Mouse (Mus musculus) v-Abl transformed pro-B cells (cell line): ENCODE results near the gene Spg20.

ENCODE experiments used
- in situ Hi-C, 2 experiments: fragments of 400-800 bp; cut with MboI; formaldehyde crosslinking; loops; one replicate each; pipeline ENCODE4 v1.15.1; 2025; ENCODE audit not compliant: unreplicated experiment in 2 of 2

Spg20 gene

DNA sequence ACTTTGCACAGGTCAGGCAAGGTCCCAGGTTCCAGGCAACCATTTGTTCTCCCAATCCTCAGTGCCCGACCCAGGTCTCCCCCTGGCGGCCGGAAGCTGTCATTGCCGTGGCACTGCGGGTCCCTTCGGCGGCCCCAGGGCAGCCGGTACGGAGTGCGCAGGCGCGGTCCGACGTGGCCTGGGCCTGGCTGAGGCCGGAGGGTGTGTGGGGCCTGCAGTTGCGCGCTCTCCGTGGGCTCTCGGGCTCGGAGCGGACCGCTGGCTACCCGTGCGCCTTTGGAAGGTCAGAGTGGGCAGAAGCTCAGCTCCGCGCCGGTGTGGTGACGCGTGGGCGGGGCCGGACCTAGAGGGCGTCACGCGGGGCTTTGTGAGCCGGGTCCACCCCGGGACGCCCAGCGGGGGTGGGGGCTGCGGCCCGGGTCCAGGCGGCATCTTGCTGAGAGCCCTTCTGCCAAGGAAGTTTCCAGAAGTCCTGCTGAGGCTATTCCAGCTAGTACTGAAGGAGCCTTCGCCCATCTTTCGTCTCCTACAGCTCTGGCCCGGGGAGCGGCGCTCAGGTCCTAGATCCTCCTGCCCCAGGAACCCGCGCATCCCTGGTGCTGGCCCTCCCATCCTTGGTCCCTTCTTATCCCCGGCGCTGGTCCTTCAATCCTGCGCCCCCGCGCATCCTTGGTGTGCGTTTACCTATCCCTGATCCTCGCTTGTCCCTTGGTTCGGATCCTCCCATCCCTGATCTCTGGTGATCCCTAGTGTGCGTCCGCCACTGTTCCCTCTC, at the start of gene Spg20:
Gene Spg20 (plus strand): TSS at position 174 of the 775 bp plus-strand sequence.
- in situ Hi-C loops: loop anchor here in 1 of 2 experiments (25.0 kb wide), 1 partner anchor 300 kb away; the partner anchor contains the start of gene Rfxap

DNA sequence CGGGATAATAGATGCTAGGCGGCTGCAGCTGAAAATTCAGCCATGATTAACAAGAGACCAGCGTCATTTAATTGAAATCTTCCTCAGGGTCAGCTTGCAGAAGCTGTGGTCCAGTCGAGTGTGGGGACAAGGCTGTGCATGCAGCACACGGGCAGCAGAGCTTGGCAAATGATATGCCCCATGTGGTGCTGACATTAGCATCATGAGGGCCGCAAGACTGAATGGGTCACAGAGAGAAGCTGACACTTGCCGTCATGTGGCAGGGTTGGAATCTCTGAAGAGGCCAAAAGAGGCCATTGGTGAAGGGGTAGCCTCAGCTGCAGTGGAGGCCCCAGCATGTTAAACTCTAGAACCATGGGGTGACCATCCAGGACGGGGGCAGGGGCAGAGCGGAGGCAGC, 49.3 kb upstream of the Spg20 start:
- in situ Hi-C loops: loop anchor here (10.0 to 25.0 kb wide), 5 partner anchors 238 to 708 kb away; partner anchors contain the start of gene Postn (in 1 of the 2)

DNA sequence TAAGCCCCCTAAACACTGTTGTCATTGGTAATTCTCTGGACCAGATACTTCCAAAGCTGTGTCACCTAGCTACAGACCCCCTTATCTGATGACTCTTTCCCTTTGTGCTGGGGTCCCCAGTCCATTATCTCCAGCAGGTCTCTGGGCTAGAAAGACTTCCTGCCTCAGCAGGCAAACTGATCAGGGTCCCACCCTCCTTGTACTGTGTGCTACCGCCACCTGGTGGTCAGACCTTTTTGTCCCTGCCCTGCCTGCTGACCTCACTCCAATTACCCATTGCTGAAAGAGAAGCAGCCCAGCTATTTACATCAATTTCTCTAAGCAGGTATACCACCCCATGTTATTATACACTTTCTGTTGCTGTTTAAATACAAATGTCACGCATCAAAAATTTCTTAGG, 47.5 kb upstream of the Spg20 start:
- in situ Hi-C loops: loop anchor here (10.0 to 25.0 kb wide), 5 partner anchors 240 to 710 kb away; partner anchors contain the start of gene Postn (in 1 of the 2)

DNA sequence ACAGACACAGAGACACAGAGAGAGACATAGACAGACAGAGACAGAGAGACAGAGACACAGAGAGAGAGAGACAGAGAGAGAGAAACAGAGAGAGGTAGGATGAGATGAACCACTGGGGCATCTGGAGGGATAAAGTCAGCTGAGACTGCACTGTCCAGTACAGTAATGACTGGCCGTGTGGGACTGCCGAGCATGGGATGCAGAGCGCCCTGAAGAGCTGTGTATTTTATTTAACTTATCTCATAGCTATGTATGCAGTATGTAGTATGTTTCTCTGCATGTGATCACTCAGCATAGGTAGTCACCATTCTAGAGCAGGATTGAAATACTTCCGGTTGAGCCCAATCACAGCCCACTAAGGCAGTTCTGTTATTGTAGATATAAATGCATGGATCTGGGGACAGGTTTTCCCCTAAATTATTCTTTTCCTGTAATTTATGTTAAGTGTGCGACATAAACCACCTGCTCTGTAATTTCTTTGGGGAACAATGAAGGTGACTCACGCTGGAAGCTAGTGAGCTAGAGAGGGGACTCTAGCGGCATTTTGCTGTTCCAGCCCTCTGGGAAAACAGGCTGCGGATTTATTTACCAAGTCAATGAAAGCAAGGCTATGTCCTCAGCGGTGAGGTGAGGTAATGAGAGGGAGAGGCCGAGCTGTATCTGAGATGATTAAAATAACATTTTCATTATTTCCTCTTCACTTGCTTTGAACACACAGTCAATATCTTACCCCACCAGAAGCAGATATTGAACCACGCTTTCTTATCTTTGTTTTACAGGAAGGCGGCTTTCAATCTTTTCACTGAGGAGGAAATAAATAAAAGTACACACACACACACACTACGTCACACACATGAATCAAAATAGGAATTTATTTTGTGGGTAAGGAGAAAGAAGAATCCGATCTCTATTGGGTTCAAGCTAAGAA, 45.9 kb upstream of the Spg20 start:
- in situ Hi-C loops: loop anchor here (10.0 to 25.0 kb wide), 5 partner anchors 241 to 711 kb away; partner anchors contain the start of gene Postn (in 1 of the 2)

DNA sequence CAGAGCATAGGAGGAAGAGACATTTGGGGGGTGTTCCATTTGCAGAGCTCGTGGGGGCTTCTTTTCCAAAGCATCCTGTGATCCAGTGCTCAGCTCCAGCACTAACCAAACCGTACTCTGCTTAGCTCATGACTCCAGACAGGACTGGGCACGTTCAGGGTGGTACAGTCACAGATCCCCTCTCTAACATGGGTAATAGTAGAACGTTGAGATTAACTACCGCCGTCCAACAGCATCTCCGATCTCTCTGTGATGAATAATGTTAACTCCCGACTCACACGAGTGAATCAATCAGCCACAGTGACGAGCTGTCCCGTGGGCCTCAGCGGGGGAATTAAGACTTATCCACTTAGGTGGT, 45.3 kb upstream of the Spg20 start:
- in situ Hi-C loops: loop anchor here (10.0 to 25.0 kb wide), 5 partner anchors 242 to 712 kb away; partner anchors contain the start of gene Postn (in 1 of the 2)

DNA sequence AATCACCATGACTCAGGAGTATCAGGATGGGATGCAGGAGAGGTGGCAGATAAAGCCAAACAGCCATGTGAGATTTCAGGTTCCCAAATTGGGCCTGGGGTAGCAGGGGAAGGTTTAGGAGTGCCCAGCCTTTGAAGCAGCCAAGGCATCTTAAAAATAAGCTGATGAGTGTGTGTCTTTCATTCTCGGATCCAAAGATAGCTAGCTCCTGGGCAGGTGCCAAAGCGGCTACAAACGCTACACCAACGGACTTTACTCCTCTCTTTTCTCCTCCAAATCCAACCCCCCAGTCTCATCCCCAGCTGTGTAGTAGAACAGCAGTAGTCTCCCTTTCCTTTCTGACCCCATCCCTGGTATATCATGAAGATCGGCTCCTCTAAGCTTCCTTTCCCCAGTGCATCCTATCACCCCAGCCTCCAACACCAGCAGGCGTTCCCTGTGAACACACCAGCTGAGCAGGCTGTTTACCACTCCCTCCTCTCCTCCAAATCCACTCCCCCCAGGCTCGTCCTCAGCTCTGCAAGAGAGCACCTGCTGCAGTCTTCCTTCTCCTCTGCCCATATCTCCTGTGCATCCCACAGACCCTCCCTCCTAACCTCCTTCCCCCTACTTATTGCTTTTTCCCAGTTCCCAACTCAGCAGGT, 44.0 kb upstream of the Spg20 start:
- in situ Hi-C loops: loop anchor here (10.0 to 25.0 kb wide), 5 partner anchors 243 to 713 kb away; partner anchors contain the start of gene Postn (in 1 of the 2)

DNA sequence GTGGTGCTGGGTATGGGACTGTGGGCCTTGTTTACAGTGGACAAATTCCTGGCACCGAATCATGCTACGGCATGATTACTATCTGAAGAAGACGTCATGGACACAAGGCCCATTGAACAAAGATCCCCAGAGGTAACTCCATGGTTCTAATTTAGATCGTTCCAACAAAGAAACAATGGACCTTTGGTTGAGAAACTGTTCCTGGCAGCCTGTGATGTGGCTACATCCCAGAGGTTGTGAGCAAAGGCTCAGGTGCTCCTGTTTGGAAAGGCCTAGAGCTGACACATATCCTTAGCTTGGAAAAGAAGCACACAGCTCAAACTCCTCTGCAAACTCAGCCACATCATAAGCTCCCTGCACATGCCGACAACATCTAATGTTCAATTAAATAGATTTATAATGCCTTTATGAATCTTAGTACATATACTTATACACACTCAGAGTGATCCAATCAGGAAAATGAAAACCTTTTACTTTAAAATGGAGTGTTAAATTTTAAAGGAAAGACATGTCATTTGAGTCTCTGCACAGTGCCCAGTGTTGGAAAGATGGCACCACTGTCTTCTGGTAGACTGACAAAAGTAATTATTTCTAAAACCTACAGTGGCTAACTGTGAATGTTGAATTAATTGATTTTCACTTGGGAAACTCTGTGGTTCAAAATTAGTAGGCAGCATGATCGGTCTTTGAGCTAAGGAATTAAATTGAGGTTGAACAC, 37.2 kb upstream of the Spg20 start:
- in situ Hi-C loops: loop anchor here (10.0 to 25.0 kb wide), 4 partner anchors 280 to 712 kb away; partner anchors contain the start of gene Postn (in 1 of the 2)

DNA sequence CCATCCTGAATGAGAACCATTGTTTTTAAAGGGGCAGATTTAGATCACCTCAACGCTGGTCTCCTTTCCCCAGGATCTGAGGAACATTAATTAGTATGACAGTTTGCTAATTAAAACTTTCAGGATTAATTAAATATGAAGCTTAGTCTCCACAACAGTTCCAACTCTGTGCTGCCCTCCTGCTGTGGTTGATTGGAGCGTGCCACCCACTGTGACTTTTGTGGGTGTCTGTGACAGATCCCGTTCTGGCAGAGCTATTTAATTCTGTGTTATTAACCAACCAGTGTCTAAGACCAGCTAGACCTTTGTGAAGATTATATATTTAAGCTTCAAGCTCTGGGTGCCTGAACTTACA, 36.6 kb upstream of the Spg20 start:
- in situ Hi-C loops: loop anchor here in 1 of 2 experiments (10.0 kb wide), 1 partner anchor 280 kb away; no protein-coding TSS in a partner anchor

DNA sequence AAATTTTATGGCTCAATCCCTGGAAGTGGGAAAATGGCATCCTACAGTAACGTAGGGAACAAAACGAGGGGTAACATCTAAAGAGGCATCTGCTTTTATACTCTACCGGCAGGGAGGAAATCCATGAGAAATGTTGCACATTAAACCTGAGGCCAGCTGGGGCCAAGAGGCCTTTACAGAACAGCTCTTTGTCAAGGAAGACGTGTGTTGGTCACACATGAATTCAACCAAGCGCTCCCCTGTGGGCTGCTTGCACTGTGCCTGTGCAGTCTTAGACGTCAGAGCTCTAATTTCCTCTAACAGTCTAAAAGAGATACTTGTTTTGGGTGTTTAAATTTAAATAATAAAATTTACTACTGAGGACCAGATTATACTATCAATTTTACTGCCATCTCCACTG, 33.7 kb upstream of the Spg20 start:
- in situ Hi-C loops: loop anchor here in 1 of 2 experiments (10.0 kb wide), 1 partner anchor 277 kb away; no protein-coding TSS in a partner anchor

DNA sequence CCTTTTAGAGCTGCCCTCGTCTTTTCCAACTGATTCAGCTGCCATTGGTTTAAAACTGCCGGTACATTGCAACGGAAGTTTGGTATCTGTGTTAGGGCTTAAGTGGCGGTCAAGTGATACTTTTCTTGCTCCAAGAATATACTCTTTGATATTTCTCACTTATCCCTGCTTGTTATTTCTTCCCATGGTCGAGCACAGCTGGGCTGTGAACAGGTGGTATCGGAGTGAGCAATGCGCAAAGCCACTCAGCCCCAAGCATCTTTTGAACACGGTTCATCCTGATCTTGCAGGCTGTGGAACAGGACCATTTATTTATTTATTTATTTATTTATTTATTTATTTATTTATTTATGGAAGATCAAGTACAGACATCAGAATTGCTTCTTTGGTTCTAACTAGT, 32.3 kb upstream of the Spg20 start:
- in situ Hi-C loops: loop anchor here in 1 of 2 experiments (10.0 kb wide), 1 partner anchor 275 kb away; no protein-coding TSS in a partner anchor

DNA sequence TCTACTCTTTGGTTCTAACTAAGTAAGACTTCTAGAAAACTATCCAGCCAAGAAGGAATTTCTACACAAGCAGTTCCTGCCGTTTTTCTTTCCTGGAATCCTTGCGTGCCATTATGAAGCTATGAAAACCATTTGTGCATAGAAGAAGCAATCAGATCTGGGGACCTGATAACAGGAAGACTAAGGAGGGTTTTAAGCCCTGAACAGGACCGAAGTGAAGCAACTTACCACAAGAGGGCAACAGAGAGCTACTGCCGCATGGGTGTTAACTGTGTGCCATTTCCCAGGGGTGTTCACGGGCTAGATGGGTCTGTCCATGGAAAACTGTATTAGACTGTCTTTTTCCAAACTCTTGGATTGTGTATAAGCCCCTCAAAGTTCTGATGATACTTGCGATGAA, 31.9 kb upstream of the Spg20 start:
- in situ Hi-C loops: no loop called here

DNA sequence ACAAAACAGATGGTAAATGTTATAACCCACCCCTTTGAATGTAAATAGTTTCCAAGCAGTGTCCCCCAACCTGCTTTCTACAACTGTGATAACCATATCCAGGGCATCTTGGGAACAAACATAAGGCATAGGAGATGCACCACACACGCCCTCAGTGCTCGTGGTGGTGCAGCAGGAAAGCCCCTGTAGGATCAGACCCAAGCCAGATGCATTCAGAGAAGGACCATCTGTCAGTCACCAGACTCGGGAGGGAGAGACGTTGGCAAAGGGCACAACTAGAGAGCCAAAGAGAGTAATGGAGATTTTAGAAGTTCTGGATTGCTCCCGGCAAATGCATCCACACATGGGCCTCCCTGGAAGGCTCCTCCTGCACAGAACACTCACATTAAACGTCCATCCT, 27.1 kb upstream of the Spg20 start:
- in situ Hi-C loops: no loop called here

DNA sequence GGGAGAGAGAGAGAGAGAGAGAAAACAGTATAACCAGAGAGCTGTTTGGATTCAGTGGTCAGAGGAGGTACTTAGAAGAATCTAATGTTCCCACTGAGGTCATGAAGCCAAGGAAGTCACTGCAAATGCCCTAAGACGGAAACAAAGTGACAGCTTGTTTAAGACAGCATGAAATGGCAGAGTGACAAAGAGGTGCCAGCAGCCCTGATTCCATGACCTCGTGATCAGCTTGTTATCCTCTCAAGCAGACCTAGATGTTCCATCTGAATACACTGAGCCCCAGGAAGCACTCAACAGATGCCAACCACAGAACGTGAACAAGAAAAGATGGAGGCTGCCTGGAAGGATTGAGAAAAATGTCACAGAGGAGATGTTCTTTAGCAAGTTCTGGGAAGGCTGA, 26.2 kb upstream of the Spg20 start:
- in situ Hi-C loops: no loop called here

DNA sequence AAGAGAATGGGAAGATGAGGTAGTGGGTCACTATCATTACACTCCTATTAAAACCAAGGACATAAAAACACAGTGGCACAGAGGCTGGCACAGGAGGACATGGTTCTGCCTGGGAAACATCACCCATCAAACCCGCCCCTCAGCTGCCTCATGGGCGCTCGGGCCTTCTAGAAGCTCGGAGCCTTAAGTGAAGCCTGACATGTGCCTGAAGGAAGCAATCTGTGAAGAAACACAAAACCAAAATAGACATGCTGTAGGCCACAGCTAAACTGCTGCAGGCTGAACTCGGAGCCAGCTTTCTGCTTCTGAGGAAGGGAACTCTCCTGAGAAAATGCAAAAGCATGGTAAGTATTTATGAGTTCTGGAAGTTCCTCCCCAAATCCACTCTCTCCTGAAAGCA, 25.0 kb upstream of the Spg20 start:
- in situ Hi-C loops: no loop called here

DNA sequence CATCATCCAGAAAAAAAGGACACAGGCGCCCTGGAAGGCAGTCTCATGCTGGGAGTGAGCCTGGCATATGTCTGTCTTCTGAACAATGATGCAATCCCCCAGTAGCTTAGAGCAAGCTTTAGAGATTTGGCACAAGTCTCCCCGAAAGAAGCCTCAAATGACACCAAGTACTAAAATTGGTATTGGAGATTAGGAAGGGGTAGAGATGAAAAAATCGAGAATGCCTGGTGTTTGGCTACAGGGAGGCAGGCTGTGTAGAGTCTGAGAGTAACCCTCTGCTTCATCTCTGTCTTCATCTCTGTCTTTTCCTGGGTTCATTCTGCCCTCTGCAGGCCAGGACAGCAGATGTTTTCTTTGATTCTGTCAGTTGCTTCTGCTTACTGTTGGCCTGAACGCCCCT, 24.5 kb upstream of the Spg20 start:
- in situ Hi-C loops: no loop called here

DNA sequence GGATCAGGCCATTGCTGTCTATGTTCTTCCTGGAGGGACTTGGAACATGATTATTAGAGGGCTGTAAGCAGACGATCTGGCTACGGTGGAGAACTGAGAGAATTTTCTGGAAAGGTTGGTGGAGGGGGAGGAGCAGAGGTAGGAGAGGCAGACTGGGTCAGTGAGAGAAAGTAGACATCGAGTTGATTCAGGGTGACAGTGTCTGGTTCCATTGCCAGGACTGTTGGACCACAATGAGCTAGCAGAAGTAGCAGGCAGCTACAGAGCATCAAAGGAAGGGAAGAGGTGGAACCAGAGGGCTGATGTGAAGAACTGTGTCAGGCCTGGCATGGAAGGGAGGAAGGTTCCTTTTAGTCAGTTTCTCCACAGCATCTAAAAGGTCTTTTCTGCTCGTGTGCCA, 23.5 kb upstream of the Spg20 start:
- in situ Hi-C loops: no loop called here

DNA sequence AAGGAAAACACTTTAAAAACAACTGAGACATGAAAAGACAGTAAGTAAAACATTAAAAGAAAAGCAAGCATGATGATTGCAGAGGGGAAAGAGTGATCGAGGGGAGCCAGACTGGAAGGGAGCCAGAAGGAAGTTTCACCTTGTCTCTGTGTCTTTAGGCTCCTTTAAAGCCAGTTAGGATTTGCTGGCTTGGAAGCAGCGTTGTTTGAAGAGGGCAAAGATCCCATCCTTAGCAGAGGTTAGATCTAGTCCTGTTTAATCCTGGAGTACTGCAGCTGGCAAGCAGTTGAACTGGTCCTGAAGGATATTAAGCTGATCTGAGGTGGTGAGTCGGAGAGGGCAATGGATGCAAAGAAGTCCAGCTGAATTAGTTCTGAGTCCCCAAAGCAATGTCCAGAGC, 23.1 kb upstream of the Spg20 start:
- in situ Hi-C loops: no loop called here

DNA sequence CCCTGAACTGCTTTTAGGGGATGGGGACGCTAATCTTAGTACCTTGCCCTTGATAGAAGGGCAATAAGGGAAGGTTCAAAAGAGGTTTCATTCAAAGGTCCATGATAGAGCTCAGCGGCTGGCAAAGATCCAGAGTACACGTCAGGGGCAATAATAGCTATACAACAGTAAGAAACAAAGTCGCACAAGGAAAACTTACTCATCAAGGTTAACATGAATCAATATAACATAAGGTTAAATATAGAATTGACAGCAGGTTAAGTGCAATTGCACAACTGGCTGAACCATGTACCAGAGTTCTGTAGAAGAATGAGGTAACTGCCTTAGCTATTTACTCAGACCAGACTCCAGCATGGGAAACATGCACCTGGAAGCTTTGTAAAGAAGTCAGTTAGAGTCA, 22.6 kb upstream of the Spg20 start:
- in situ Hi-C loops: no loop called here

DNA sequence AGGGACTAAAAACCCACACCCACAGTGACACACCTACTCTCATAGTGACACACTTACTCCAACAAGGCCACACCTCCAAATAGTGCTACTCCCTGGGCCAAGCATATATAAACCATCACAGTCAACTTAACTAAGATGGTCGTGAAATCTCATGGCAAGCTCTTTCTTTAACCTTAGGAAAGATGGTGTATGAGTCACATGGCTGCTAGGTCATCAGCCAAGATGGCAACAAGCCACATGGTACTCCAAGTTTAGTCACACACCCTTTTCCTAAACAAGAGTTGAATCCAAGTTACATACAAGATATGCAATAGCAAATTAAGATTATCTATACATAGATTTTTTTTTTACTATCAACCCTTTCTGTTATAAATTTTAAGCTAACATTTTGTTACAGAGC, 18.7 kb upstream of the Spg20 start:
- in situ Hi-C loops: no loop called here
